Mouse (Mus musculus) ovary, postnatal 14 days (tissue): ENCODE results near the gene Cidec.

Experiments used
- DNase-seq: peaks from one replicate; pipeline ENCODE4 v3.0.0; 2022; ENCODE audit warnings: low spot score

Cidec gene

DNA sequence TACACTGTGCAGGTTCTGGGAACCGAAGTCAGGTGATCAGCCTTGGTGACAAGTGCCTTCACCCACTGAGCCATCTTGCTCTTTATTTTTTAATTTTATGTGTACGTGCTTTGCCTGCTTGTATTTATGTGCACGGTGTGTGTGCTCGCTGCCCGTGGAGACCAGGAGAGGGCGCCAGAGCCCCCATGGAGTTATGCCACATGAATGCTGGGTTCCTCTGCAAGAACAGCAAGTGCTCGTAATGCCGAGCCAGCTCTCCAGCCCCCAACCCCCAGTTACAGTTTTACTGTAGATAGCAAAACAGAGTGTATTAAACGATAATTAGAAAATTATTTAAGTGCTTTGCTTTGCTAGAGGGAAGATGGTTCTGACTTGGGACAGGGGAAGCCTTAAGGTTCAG lies 28.9 kb downstream of the Cidec start:
- no peak for DNase-seq

DNA sequence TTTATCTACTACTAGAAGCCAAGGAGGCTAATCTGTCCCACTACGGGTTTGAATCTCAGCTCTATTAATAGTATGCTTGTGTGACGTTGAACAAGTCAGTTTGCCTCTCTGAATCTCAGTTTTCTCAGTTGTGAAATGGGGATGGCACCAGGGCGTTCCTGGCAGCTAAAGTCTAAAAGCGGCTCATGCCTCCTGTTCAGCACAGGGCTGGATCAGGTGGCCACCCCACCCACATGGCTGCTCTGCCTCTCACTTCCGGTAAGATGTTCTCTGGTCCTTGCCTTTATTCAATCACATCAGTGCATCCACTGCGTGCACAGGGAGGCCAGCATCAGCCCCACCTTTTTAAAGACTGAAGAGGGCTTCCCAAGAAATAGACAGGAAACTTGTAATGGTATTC lies 30.1 kb downstream of the Cidec start:
- no peak for DNase-seq

DNA sequence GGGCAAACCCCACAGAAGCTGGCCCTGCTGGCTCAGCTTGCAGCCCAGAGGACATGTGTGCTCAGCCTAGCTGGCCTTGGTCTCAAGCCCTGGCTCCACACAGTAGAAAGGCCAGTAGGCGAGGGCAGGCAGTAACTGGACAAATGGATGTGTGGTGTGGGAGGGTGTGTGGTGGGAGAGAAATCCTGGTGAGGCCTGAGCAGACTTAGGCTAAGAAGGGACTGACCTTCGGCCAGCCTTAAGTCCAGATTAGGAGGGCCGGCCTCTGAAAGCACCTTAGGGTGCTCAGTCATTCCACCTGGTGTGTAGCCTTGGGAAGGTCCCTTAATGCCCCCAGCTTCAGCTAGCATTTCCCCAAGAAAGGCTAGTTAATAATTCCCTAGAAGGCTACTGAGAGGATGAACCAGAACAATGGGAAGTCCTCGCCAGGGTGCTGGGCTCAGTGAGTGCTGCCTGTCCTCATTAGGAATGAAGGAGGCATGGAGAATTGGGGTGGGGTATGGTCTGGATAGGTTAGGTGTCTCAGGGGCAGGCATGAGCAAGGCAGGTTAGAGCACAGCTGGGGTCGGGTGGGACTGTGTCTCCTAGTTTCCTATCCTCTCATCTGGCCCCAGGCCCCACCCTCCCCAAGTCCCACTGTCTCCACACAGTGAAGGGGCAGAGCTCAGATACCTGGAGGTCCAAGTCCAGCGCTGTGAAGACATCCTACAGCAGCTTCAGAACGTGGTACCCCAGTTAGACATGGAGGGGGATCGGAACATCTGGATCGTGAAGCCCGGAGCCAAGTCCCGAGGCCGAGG lies 30.7 kb downstream of the Cidec start:
- no peak for DNase-seq

DNA sequence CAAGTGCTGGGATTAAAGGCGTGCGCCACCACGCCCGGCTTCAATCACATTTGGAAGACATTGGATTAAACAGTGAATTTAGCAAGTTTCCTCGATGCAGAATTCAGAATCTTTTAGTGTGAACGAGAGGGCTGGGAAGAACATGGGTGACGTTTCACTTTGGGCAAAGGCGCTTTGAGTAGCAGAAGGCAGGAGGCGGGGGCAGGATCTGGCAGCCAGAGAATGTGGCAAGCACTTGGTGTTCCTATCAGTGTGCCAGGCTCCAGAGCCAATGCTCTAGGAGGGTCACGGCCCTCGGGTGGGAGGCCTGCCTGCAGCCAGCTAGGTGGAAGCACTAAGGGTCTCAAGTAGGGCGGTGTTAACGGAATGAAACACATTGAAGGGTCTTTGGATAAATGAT lies 33.5 kb downstream of the Cidec start:
- DNase-seq, result no peak

DNA sequence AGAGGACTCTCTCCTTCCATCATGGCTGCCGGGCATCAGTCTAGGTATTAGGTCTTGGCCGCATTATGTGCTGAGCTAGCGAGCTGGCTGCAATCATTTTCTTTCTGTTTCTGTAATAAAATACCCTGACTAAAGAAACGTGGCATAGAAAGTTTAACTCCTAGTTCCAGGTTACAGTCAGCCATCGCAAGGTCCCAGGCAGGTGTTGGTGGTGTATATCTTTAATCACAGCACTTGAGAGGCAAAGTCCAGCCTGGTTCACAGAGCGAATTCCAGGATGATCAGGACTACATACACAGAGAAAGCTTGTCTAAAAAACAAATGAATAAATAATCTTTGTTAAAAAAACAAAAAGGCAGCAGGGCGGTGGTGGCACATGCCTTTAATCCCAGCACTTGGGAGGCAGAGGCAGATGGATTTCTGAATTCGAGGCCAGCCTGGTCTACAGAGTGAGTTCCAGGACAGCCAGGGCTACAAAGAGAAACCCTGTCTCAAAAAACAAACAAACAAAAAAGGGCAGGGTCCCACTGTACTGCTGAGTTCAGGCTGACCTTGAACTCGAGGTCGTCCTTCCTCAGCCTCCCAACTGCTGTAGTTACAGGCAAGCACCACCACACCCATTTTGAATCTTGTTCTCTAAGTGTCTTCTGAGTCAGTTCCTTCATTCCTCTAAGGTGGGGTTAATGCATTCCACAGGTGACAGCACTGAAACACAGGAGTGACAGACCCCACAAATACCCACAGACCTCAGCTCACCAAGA lies 39.1 kb downstream of the Cidec start:
- no peak for DNase-seq

DNA sequence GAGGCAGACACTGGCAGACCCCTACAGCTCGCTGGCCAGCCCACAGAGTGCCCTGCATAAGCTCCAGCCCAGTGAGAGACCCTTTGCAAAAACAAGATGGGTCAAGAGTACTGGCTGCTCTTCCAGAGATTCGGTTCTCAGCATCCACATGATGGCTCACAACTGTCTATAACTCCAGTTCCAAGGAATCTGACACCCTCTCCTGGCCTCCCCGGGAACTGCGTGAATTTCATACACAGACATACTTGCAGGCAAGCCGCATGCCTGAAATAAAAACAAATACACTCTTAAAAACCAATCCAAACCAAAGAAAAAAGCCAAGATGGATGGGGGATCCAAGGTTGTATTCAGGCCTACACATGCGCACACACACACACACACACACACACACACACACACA lies 40.1 kb downstream of the Cidec start:
- no peak for DNase-seq

DNA sequence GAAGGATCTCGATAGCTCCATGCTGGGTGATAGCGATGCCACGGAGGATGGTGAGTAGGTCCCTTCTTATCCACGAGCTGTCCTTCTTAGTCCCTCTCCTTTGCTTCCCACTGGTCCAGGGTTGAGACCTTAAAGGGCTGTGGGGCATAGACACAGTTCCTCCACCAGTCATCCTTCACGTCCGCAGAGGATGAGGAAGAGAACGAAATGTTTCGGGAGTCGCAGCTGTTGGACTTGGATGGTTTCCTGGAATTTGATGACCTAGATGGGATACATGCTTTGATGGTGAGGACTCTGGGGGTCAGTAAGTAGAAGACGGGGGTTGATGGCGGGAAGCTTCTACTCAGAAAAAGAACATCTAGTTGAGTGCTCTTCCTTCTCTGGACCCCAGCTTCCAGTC lies 40.7 kb downstream of the Cidec start:
- no peak for DNase-seq

DNA sequence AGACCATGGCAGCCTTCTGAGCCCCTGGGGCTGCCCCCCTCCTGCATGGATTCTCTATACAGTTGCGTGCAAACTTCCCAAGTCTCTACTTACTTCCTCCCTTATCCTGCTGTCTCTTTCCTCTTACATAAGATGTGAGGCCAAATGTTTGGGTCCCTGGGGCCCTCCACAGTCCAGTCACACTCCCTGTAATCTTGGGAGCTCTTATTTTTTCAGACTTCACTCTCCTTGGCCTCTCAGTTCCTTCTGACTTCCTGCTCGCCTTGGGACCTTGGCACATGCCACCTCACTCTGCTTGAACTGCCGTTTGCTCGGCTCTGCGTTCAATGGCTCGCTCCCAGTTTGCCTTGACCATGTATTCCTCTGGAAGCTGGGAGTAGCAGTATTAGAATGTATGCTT lies 41.6 kb downstream of the Cidec start:
- no peak for DNase-seq

DNA sequence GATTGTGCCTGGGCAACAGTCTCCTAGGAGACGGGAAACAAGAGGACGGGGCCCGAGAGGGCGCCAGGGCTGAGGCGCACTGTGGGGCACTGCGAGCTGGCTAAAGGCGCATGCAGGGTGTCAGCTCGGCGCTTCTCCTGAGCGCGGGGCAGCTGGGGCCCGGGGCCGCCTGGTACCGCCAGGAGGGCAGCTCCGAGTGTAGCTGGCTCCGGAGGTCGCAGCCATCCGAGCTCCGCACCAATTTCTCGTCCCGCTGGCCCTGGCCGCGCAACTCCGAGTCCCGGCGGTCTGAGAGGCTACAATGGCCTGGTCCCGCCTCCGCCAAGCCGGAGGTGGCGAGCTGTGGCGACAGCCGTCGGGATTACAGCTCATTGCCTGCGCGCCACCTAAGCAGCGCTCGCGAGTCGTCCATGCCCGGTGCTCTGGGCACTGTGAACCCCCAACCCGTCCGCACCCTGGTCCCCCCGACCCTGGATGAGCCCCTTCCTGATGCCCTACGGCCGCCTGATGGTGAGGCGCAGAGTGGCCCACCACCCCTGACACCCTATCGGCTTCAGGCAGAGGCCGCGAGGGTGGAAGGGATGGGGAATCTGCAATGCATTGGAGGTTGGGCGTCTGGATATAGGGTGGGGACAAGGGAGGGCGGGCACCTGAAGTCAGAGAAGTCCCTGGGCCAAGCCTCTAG lies 43.0 kb downstream of the Cidec start:
- DNase-seq, result peak; percentile 28

DNA sequence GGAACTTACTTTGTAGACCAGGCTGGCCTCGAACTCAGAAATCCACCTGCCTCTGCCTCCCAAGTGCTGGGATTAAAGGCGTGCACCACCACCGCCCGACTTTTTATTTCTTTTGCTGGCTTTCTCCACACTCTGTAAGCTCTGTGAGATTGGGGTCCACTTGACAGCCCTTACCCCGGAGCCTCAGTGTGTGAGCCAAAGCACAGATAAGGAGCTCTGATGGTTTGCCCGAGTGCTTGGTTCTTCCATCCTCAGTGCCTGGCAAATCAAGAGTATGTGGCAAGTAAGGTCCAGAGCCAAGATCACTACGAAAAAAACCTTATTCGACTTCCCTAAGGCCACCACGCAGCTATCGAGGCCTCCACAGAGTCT lies 43.6 kb downstream of the Cidec start:
- no peak for DNase-seq

DNA sequence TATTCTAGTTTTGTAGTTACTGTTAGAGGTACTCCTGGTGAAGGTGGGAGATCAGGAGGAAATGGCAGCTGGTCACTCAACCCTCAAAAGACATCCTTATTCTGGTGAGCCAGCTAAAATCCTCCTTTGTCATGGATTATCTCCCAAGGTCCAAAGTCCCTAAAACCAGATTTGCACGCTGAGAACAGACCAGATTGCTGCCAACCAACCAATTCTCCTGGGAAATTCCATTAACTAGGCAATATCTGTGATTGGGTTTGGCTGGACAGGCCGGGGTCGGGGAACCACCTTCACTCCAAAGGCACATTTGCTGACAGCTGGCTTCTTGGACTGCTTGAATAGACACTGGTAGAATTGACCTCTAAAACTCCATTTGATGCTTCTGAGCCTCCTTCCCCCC lies 44.8 kb downstream of the Cidec start:
- DNase-seq, result no peak

DNA sequence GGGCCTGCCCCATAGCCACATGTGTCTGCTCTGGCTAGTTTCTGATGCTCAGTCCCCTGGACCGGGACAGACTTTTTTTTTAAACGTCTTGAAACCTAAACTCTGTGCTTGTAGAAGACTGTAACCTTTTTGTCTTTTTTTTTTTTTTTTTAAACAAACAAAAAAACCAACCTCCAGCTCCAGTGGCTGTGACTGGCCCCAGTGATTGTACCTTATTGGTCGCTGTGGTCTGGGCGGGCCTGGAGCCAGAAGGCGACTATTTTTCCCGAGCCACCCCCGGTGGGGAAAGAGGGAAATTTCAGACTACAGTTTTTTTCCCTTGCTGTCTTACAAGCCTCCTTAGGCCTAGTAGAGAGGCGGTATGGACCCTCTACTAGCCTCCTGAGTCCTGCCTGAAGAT lies 46.6 kb downstream of the Cidec start, which contains the start of gene Ttll3:
Ttll3 (plus strand) TSS at position 301 of the 400 bp plus-strand sequence.
- no peak for DNase-seq

DNA sequence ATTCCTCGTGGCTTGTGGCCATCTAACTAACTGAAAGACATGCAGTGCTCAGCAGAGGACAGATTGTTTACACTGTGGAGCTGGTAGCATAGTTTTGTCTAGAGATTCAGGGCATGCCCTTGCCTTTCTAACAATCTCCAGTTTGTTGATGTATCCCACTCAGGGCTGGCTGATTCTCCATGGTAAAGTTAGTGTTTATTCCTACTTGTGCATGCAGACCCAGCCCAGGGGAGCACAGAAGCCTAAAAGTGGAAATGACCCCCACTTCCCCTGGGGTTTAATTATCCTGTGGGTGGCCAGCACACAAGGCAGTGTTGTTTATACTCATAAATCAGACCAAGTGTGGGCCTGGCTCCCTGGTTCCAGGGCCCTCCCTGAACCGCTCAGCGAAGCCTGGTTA lies 49.5 kb downstream of the Cidec start:
- DNase-seq, result no peak

DNA sequence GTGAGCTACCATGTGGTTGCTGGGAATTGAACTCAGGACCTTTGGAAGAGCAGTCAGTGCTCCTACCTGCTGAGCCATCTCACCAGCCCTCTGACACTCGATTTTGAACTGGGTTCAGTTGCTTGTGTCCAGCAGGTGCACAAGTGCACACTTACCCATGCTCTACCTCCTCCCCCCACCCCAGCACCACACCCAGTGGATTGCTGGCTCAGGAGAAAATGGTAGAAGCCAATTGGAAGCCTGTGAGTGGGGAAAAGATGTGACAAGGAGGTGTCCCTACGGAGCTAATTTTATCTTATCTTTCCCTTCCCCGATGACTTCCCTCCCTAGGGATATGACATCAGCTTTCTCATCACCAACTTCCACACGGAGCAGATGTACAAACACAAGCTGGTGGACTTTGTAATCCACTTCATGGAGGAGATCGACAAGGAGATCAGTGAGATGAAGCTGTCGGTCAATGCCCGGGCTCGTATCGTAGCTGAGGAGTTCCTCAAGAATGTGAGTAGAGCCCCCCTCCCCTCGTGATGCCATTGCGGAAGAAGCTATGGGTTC lies 50.3 kb downstream of the Cidec start:
- DNase-seq, result no peak

DNA sequence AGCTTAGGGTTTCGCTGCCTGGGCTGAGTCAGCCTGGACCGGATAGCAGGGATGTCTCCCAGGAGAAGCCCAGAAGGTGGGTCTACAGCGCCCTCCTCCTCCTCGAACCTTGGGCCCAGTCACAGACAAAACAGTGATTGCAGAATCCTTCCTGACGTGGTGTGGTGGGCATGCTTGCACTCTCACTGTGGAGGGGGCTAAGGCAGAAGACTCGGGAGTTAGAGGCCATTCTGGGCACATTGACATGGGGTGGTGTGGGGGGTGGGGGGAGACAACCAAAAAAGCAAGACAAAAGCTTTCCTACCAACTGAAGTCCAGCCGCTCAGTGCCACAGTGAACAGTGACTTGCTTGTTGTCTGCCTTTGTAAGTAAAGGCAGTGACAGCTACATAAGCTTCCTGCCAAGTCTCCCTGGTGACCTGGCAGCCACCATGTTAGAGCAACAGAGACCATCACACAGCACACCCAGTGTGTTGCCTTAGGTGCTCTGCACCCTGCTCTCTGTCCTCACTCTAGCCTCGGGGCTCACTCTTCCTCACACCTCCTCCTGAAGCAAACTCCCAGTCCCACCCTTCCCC lies 51.1 kb downstream of the Cidec start:
- no peak for DNase-seq

DNA sequence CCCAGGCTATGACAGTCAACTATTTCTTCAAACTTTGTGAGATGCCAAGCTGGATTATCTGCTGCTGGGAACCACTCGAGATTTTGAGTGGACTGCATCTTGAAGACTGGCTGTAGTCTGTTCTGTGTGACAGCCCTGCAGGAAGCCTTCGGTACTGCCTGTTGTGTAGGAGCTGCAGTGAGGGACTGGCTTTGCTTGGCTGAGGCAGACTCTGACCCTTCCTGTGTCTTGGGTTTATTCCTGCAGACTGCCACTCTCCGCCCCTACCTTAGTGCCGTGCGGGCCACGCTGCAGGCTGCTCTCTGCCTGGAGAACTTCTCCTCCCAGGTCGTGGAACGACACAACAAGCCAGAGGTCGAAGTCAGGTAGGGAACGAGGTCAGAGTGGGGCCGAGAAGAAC lies 55.1 kb downstream of the Cidec start:
- DNase-seq, result no peak

DNA sequence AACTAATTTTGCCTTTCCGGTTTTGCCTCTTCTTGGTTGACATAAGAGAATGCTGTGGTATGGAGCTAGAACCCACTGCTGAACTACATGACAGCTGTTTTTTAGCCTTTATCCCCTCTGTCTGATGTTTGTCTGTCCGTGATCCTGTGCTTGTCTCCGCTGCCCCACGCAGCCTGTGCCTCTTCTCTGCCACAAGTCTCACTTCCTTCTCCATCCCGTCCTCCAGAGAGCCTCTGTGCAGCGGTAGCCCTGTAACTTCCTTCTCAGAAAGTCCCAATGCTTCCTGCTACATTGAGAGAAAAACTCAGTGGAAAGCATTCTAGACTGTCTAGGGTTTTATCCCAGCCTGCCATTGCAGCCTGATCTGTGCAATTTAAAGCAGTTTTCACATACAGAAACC lies 56.3 kb downstream of the Cidec start:
- DNase-seq, result no peak

DNA sequence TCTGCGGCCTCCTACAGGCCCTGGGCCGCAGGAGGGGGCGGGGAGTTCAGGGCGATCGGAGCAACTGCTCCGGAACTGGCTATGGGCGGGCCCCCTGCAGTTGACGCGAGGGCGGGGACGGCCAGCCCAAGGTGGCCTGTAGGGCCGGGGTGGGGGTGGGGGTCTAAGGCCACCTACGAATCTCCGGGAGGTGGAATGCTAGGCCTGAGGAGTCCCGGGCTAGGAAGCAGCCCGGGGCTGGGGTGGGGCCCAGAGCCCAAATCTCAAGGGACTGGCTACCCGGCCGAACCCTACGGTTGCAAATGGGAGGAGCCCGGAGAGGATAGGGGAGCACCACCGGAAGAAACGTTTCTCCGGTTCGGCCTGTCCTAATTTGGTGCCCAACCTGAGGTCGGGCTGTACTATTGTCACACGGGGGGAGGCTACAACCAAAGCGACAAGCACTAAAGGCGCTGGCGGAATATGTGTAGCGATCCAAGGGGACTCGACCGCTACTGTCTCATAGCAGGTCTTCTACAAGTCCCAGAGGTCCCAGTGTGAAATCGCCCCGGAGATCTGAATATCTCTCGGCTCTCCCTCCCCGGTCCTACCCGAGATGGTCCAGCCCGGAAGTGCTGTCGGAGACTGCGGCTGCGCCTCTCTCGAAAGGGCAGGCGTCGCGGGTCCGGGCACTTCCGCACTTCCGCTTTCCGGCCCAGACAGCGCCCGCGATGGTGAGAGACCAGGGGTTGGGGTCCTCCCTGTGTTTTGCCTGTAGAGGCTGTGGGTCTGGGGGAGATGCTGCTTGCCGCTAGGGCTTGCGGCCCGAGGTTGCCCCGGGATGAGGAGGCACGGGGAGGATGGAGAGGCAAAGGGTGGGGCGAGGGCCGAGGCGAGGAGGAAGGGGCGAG lies 57.8 kb downstream of the Cidec start, which contains the start of the genes Tada3 and Arpc4:
Tada3 (minus strand) TSS at position 388 of the 890 bp plus-strand sequence.
Arpc4 (plus strand) TSS at position 620 of the 890 bp plus-strand sequence.
- peak; percentile 88 for DNase-seq

DNA sequence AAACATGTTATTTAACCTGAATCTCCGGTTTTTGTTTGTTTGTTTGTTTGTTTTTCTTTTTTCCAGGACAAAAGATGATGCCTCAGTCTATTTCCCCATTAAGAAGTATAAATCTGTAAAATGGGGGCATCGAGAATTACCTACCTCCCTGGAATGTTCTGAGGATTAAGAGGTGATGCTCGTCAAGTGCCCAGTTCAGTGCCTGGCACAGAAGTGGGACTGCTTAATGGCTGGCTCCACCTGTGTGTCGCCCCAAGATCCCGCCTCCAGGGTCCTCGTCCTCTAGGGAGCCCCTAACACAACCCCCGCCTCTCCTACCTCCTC lies 58.4 kb downstream of the Cidec start:
- DNase-seq, result no peak
